Mouse (Mus musculus) ES-Bruce4 (cell line): Measurements from ENCODE around the gene Rhbdd2. TPM values are rescaled to one million over a fixed set of nuclear protein-coding genes. Genes with fewer than 3 reads are reported as not detected.

Experiments used
- H3K27ac ChIP-seq: 2 replicates; pipeline ENCODE4 v1.5.1; 2012; ENCODE audit warnings: low read length, inconsistent platforms; ENCODE audit not compliant: insufficient read depth
- H3K27me3 ChIP-seq: 2 replicates; pipeline ENCODE4 v1.6.1; 2012; ENCODE audit warnings: mild to moderate bottlenecking, low read length, inconsistent platforms; ENCODE audit not compliant: control insufficient read depth, poor library complexity, insufficient read depth, severe bottlenecking
- H3K36me3 ChIP-seq: 2 replicates; pipeline ENCODE4 v1.6.1; 2012; ENCODE audit warnings: inconsistent platforms, mild to moderate bottlenecking, low read length, moderate library complexity; ENCODE audit not compliant: control insufficient read depth, poor library complexity, insufficient read depth, severe bottlenecking
- H3K4me1 ChIP-seq: one replicate; pipeline ENCODE4 v1.8.1; 2011; ENCODE audit warnings: low read length; ENCODE audit not compliant: control insufficient read depth, insufficient read depth
- H3K4me3 ChIP-seq: 2 replicates; pipeline ENCODE4 v1.5.1; 2011; ENCODE audit warnings: low read depth, mild to moderate bottlenecking, low read length
- H3K9ac ChIP-seq: 2 replicates; pipeline ENCODE4 v1.6.1; 2012; ENCODE audit warnings: low read depth, mild to moderate bottlenecking, inconsistent platforms; ENCODE audit not compliant: poor library complexity, severe bottlenecking
- H3K9me3 ChIP-seq: replicated peaks from 2 replicates; pipeline ENCODE4 v1.6.1; 2012; ENCODE audit warnings: mild to moderate bottlenecking, low read length, inconsistent platforms; ENCODE audit not compliant: control insufficient read depth, poor library complexity, insufficient read depth, severe bottlenecking
- CTCF ChIP-seq: IDR thresholded peaks from one replicate; pipeline ENCODE4 v1.8.1; 2011; ENCODE audit warnings: low read depth, low read length
- EP300 ChIP-seq: IDR thresholded peaks from 2 replicates; pipeline ENCODE4 v1.6.1; 2011; ENCODE audit warnings: low read depth, low read length; ENCODE audit not compliant: insufficient read depth
- POLR2A ChIP-seq: IDR thresholded peaks from one replicate; pipeline ENCODE4 v1.8.1; 2011; ENCODE audit warnings: low read length; ENCODE audit not compliant: insufficient read depth
- polyA plus RNA-seq: library from polyadenylated mRNA; stranded (reverse); fragments of >200 nt; gene quantifications from 2 replicates; pipeline ENCODE4 v1.2.4, GENCODE M21; 2011; ENCODE audit warnings: low read depth; ENCODE audit not compliant: missing spikeins, insufficient read depth, insufficient read length

Rhbdd2 gene
- polyA plus RNA-seq, 1 experiment = 30.6 TPM

- peak overlapping the region; percentile 31 for H3K27ac ChIP-seq
- H3K4me1 ChIP-seq = peaks cover 9% of the 10 kb centered on the region
- no peak overlapping the region for H3K9ac ChIP-seq
- no peak for TF ChIP-seq POLR2A
- TF ChIP-seq CTCF = no peak
- peak; percentile 84 for TF ChIP-seq EP300
- H3K4me3 ChIP-seq = no peak overlapping the region
- H3K36me3 ChIP-seq = peaks cover 7% of the 10 kb centered on the region
- no peaks in the 10 kb centered on the region for H3K27me3 ChIP-seq
- no peaks in the 10 kb centered on the region for H3K9me3 ChIP-seq
Measured at GRCm38 (mm10) chr5:135642686-135643551, 10.5 kb downstream of the Rhbdd2 start.

DNA sequence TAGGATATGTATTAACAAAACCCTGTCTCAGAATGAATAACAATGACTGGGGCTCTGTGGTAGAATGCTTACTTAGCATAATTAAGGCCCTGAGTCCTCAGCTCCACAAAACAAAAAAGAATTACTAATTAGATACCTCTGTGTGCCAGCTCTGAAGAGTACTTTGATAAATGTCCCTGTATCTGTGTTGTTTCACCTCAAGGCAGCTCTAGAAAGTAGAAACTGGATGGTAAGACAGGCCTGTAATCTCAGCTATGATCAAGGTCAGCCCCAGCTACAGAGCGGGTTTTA is 11.1 kb downstream of the Rhbdd2 start:
- TF ChIP-seq CTCF (no peak), POLR2A (no peak), EP300 (no peak)
- no peak overlapping the region for H3K4me3 ChIP-seq
- peaks cover 3% of the 10 kb centered on the region for H3K36me3 ChIP-seq
- H3K27me3 ChIP-seq = no peaks in the 10 kb centered on the region
- peak overlapping the region; percentile 39 for H3K27ac ChIP-seq
- H3K9ac ChIP-seq = no peak overlapping the region
- peaks cover 9% of the 10 kb centered on the region for H3K4me1 ChIP-seq
- no peaks in the 10 kb centered on the region for H3K9me3 ChIP-seq

DNA sequence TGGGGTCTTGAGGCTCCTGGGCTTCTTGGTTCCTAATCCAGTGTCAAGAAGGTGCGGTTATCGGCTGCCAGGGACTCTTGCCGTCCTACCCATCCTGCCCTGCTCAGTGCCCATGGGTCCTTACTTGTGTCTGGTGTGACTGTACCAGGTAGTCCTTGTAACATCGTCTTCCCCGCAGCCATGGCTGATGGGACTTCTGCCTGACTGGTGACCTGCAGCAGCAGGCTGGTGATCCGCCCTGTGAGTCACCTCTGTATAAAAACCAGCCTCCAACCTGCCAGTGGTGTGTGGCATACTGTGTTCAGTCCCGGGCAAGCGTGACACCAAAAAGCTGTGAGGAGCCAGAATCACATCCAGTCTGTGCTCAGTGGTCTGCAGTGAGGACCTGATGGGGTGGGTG is 11.5 kb downstream of the Rhbdd2 start:
- Histone ChIP-seq H3K9ac (no peak overlapping the region), H3K4me1 (peaks cover 9% of the 10 kb centered on the region), H3K4me3 (no peak overlapping the region), H3K27me3 (no peaks in the 10 kb centered on the region), H3K27ac (peak overlapping the region; percentile 39), H3K36me3 (no peaks in the 10 kb centered on the region), H3K9me3 (no peaks in the 10 kb centered on the region)
- no peak for TF ChIP-seq POLR2A
- TF ChIP-seq CTCF = no peak
- no peak for TF ChIP-seq EP300

GRCm38 (mm10) chr5:135645330-135645729 is 12.9 kb downstream of the Rhbdd2 start:
- no peaks in the 10 kb centered on the region for H3K27me3 ChIP-seq

DNA sequence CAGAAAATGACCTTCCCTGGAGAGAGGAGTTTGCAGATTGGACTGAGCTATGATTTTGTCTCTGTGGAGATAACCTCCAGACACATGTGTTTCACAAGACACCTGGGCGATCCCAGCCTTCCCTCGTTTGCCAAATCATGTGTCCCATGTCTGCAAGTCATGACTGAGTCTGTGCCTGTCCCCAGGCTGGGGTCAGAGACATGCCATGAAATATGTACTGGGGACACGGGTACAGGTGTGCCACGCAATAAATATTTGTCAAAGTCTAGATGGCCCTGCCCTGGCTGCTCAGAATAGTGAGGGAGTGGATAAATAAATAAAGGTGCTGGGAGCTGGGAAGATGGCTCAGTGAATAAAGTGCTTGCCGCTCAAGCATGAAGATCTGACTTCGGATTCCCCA is 13.6 kb downstream of the Rhbdd2 start:
- Histone ChIP-seq H3K4me1 (peaks cover 9% of the 10 kb centered on the region), H3K27ac (no peak overlapping the region), H3K36me3 (no peaks in the 10 kb centered on the region), H3K27me3 (no peaks in the 10 kb centered on the region), H3K9me3 (no peaks in the 10 kb centered on the region), H3K4me3 (no peak overlapping the region), H3K9ac (no peak overlapping the region)
- TF ChIP-seq CTCF (no peak), POLR2A (no peak), EP300 (no peak)

More at GRCm38 (mm10) chr5:135645330-135645729, 12.9 kb downstream of the Rhbdd2 start:
- H3K4me3 ChIP-seq = no peak overlapping the region
- no peaks in the 10 kb centered on the region for H3K36me3 ChIP-seq
- H3K4me1 ChIP-seq = peaks cover 9% of the 10 kb centered on the region
- no peaks in the 10 kb centered on the region for H3K9me3 ChIP-seq
- TF ChIP-seq POLR2A (no peak), EP300 (no peak), CTCF (no peak)
- no peak overlapping the region for H3K27ac ChIP-seq
- H3K9ac ChIP-seq = no peak overlapping the region

DNA sequence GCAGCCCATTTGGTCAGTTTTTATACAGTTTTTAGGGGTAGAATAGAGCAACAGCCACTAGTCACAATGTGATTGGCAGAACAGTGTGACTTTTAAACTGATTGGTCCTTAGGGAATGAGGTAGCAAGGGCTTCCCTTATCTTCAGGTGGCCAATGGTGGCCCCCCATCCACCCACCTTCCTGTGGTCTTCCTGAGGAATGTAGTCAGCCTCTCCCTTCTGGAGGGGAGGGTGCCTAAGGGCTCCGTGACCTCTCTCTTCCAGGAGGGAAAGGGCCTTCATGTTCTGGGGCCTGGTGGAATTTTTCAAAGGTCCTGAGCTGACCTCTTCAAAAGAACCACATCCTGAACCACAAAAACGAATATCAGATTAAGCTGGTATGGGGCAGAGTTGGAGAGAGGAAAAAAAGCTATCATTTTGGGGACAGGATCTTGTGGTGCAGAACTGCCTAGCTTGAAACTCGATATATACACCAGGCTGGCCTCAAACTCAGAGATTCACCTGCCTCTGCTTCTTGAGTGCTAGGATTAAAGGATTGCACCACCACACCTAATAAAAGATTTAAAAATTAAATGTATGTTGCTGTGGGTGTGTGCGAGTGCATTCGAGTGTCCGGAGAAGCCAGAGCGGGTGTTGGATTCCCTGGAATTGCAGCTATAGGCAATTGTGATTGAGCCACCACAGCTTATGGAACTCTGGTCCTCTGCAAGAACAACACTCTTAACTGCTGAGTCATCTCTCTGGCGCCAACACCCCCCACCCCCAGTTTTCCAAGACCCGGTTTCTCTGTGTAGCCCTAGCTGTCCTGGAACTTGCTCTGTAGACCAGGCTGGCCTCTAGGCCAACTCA is 16.3 kb downstream of the Rhbdd2 start:
- TF ChIP-seq CTCF (no peak), POLR2A (no peak), EP300 (no peak)
- peak overlapping the region; percentile 55; the same call in 1 of the 2 replicates for H3K27ac ChIP-seq

More for the DNA sequence above, 16.3 kb downstream of the Rhbdd2 start:
- Histone ChIP-seq H3K4me3 (no peak overlapping the region), H3K9ac (no peak overlapping the region), H3K4me1 (peaks cover 12% of the 10 kb centered on the region), H3K36me3 (no peaks in the 10 kb centered on the region), H3K9me3 (no peaks in the 10 kb centered on the region), H3K27me3 (no peaks in the 10 kb centered on the region)
